Mouse (Mus musculus) common myeloid progenitor, adult 5-6 weeks (primary cell): ENCODE data around the gene Chmp5. TPM values are rescaled to one million over a fixed set of nuclear protein-coding genes. Genes with fewer than 3 reads are reported as not detected.

ENCODE experiments used
- ATAC-seq: replicated peaks from 2 replicates; pipeline ENCODE4 v1.8.0; 2016; ENCODE audit warnings: low read depth, mild to moderate bottlenecking, moderate TSS enrichment, inconsistent platforms; ENCODE audit not compliant: poor library complexity, severe bottlenecking
- total RNA-seq: library from RNA; stranded (forward); fragments of 200-1000, 187-1606 nt; gene quantifications from 2 replicates; pipeline ENCODE4 v1.2.3, GENCODE M21; 2017

Chmp5 gene
- total RNA-seq, 1 experiment from 2014 or later = 77.6 TPM

GRCm38 (mm10) chr4:40943651-40944050 lies 4.6 kb upstream of the Chmp5 start:
- no peak for ATAC-seq

- no peak for ATAC-seq
Observed at GRCm38 (mm10) chr4:40946516-40947121, 1.6 kb upstream of the Chmp5 start.

GRCm38 (mm10) chr4:40947565-40948159 lies 545 bp upstream of the Chmp5 start:
- ATAC-seq = peak; percentile 24

GRCm38 (mm10) chr4:40953521-40953920 lies 5.3 kb downstream of the Chmp5 start:
- peak; percentile 83 for ATAC-seq

GRCm38 (mm10) chr4:40955942-40956341 lies 7.7 kb downstream of the Chmp5 start:
- peak; percentile 86 for ATAC-seq

GRCm38 (mm10) chr4:40963536-40963935 lies 15.3 kb downstream of the Chmp5 start:
- ATAC-seq = no peak

- ATAC-seq = no peak
Observed at GRCm38 (mm10) chr4:40969161-40969560, 21.0 kb downstream of the Chmp5 start.

- no peak for ATAC-seq
Observed at GRCm38 (mm10) chr4:40969781-40970591, 21.8 kb downstream of the Chmp5 start.

DNA sequence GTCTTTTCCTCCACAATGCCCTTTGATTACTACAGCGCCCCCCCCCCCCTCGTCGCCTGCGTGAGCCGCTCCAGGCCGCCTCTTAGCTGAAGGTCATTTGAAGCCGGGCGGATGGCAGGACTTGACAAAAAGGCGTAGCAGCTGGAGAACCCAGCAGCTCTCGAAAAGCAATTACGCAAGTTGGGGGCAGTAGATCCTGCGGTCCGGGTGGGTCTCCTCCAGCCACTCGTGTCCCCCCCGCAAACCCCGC lies 22.3 kb downstream of the Chmp5 start:
- ATAC-seq = no peak

DNA sequence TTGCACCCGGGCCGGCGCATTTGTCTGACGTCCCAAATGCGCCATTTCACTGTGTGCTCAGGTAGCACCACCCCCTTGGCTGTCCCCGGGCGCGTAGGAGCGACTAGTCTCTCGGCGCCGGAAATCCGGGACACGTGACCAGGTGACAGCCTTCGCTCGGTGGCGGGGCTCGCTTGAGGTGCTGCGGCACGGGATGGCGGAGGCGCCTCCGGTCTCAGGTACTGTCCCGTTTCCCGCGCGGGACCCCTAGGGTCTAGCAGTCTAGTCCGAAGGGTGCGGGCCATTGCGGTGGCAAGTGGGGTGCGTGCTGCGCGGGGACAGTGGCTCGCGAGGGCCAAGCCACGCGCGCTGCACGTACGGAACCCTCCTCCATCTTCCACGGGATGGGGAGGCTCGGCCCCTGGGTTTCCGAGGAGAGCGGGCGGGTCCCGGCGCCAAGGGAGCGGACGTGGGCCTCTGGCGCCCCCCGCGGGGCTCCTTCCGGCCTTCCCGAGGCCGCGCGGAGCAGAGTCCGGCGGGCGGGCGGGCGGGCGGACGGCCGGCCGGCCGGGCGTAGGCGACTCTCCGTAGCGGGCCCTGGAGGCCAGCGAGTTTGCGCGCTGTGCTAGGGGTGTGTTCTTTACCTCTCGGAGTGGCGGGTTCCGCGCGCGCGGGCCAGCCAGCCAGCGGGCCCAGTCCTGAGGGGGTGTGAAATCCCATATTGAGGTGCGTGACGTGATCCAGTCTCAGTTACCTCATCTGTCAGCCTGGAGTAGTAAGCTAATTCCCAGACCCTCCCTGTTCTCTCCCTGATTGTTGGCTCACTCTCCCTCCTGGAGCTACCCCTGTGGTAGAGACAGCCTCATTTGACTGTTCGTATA lies 22.9 kb downstream of the Chmp5 start, which contains the start of gene Nfx1:
TSS of gene Nfx1 (plus strand) at position 65 of the 860 bp plus-strand sequence.
- ATAC-seq = peak; percentile 92

- ATAC-seq = peak; percentile 56
Observed at GRCm38 (mm10) chr4:40971744-40972143, 23.5 kb downstream of the Chmp5 start.

- ATAC-seq = no peak
Observed at GRCm38 (mm10) chr4:40974011-40974410, 25.8 kb downstream of the Chmp5 start.

GRCm38 (mm10) chr4:40975678-40976077 lies 27.5 kb downstream of the Chmp5 start:
- no peak for ATAC-seq

DNA sequence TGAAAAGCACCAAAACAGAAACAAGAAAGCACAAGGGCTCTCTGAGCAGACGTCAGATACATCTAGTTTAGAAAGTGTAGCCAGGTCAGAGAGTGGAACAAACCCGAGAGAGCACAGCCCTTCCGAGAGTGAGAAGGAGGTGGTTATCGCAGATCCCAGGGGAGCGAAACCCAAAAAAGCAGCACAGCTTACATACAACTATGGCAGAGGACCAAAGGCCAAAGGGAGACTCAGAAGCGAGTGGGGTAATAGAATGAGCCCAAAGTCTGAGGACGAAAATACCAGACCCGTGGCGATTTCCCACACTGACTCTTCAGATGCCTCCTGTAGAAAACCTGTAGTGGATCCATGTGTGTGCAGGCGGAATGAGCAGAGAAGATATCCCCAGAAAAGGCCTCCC lies 28.4 kb downstream of the Chmp5 start:
- no peak for ATAC-seq

DNA sequence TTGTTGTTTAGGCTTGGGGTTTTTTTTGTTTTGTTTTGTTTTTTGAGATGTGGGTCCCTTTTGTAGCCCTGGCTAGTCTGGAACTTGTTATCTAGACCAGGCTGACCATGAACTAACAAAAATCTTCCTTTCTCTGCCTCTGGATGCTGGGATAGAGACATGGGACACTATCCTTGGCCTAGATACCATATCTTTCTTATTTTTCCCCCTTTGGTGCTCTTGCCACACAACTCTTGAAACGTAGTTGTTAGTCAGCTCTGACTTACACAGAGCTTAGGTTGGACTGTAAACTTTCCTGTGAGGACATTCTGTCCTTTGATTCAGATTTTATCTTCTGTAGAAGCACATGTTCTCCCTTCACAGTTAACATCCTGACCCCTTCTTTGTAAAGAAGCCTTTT lies 31.2 kb downstream of the Chmp5 start:
- ATAC-seq = no peak

- ATAC-seq = no peak
Observed at GRCm38 (mm10) chr4:40982486-40982885, 34.3 kb downstream of the Chmp5 start.

DNA sequence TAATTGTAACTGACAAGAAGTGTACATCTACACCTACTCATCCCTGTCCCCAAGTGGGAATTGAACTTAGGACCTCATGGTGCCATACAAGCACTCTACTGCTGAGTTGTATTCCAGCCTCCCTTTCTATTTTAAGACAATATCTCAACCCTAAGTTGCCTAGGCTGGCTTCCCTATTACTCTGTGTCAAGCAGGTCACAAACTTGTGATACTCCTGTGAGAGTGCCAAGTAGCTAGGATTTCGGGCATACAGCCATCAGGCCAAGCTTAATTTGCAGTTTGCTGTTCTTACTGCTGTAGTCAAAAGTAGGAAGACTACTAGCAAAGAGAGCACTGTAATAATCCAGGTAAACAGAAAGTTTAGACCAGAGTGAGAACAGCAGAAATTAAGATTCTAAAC lies 35.5 kb downstream of the Chmp5 start:
- no peak for ATAC-seq

GRCm38 (mm10) chr4:40989633-40990032 lies 41.4 kb downstream of the Chmp5 start:
- ATAC-seq = no peak

DNA sequence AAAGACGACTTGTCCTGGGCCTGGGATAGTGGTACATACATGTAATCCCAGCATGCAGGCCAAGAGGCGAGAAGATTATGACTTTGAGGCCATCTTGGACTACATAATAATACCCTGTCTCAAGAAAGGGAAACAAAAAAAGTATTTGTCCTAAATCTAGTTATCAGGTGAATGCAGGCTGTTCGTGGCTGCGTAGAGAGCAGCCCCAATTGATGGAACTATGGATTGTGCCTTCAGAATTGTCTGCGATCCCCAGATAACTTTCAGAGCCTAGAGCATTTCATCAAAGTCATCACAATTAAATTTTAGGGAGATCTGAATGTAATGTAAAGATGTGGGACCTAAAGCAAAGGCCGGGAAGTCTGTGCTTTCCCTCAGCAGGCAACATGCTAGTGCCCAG lies 48.1 kb downstream of the Chmp5 start:
- no peak for ATAC-seq

DNA sequence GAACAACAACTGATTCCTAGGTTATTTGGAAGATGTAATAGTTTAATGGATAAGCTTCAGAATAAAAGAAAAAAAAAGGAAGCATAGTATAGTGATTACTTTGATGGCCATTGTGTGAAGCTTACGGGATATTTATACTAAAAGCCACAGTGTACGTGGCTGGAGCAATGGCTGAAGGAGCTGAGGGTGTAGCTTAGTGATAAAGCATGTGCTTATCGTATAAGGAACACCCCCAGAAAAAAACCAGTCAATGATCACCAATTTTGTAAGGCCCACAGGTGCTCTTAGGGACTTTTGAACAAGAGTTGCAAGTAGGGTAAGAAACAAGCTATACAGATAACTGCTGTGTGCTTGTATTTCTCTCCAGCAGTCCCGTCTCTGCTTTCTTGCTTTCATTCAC lies 49.7 kb downstream of the Chmp5 start:
- ATAC-seq = no peak

DNA sequence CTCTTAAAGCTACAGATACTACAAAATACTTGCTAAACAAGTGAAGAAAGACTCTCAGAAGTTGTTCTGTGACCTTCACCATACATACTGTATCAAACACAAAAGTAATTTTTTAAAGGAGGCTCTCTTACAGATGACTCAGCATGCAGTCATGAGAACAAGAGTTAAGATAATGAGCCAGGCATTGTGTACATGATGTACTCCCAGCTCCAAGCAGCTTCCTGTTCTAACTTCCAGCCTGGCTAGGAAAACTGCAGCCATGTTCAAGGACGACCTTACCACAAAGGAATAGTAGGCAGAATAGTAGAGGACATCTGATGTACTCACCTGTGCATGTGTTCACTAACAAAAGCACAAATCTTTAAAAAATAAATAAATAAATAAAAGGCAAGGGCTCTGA lies 52.1 kb downstream of the Chmp5 start:
- ATAC-seq = no peak
